Mouse (Mus musculus) embryonic facial prominence, embryonic 10.5 days (tissue): ENCODE results near the gene Jph4. TPM values are rescaled to one million over a fixed set of nuclear protein-coding genes. Genes with fewer than 3 reads are reported as not detected.

Experiments
- DNase-seq: peaks from one replicate; pipeline ENCODE4 v3.0.0-alpha.2; 2017; ENCODE audit warnings: low spot score
- H3K27ac ChIP-seq: fragments of 300-500 bp; sonication (generic); replicated peaks from 2 replicates; pipeline ENCODE4 v1.5.1; 2016; ENCODE audit warnings: mild to moderate bottlenecking
- H3K27me3 ChIP-seq: fragments of 300-500 bp; sonication (generic); replicated peaks from 2 replicates; pipeline ENCODE4 v1.6.1; 2016; ENCODE audit warnings: low read depth, mild to moderate bottlenecking; ENCODE audit not compliant: poor library complexity, severe bottlenecking
- H3K36me3 ChIP-seq: fragments of 300-500 bp; sonication (generic); replicated peaks from 2 replicates; pipeline ENCODE4 v1.6.1; 2016; ENCODE audit warnings: mild to moderate bottlenecking, moderate library complexity
- H3K4me1 ChIP-seq: fragments of 300-500 bp; sonication (generic); 2 replicates; pipeline ENCODE4 v1.6.1; 2016
- H3K4me3 ChIP-seq: fragments of 300-500 bp; sonication (generic); 2 replicates; pipeline ENCODE4 v1.5.1; 2016; ENCODE audit warnings: mild to moderate bottlenecking, moderate library complexity
- H3K9me3 ChIP-seq: fragments of 300-500 bp; sonication (generic); 2 replicates; pipeline ENCODE4 v1.6.1; 2016; ENCODE audit warnings: mild to moderate bottlenecking
- WGBS: fragments of 180-500 bp; shearing (Covaris S2); methylation state at CpG from one replicate; pipeline ENCODE4 v1.1.7; 2016; 5-methylcytosine and 5-hydroxymethylcytosine counted together
- polyA plus RNA-seq: library from polyadenylated mRNA; unstranded; fragments of >200 nt; fragmentation: Nextera tagmentation; extraction: Ambion mirVana; gene quantifications from 2 replicates; pipeline ENCODE4 v1.2.1, GENCODE M21; 2016

Gene Jph4
- polyA plus RNA-seq, 1 experiment from 2014 or later: 0.81 TPM

DNA sequence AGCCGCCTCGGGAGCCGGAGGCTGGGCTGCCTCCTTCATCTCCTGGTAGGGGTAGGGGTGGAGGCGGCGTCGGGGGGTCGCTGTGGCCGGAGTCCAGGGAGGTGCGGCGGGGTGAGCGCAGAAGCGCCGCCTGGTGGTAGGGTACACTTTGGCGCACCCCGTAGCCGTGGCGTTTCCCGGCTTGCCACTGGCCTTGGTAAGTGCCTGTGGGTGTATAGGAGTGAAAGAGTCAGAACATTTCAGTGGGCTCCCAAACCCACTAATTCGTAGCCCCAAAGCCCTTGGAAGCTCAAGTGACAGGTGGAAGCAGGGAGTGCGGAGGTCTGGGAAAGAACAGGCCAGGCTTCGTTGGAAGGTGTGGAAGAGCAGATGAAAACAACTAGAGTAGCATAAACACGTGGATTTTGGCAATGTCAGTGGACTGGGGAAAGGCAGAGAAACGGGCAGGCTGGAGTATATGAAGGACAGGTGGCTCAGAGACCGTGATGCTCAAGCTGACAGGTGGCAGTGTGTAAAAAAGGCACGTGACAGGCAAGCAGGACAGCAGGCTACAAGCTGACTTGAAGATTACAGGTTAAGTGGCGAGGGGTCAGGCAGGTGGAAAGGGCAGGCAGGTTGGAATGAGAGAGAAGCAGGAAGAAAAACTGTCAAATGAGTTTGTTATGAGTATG, 2.6 kb downstream of the Jph4 start:
- Histone ChIP-seq H3K27ac (no peak overlapping the region), H3K27me3 (peaks cover 100% of the 10 kb centered on the region), H3K4me3 (peak overlapping the region; percentile 71), H3K4me1 (peaks cover 48% of the 10 kb centered on the region), H3K36me3 (no peaks in the 10 kb centered on the region), H3K9me3 (no peaks in the 10 kb centered on the region)
- WGBS: 10% methylated on average over 26 of the region's 26 CpGs
- DNase-seq: peak; percentile 52

DNA sequence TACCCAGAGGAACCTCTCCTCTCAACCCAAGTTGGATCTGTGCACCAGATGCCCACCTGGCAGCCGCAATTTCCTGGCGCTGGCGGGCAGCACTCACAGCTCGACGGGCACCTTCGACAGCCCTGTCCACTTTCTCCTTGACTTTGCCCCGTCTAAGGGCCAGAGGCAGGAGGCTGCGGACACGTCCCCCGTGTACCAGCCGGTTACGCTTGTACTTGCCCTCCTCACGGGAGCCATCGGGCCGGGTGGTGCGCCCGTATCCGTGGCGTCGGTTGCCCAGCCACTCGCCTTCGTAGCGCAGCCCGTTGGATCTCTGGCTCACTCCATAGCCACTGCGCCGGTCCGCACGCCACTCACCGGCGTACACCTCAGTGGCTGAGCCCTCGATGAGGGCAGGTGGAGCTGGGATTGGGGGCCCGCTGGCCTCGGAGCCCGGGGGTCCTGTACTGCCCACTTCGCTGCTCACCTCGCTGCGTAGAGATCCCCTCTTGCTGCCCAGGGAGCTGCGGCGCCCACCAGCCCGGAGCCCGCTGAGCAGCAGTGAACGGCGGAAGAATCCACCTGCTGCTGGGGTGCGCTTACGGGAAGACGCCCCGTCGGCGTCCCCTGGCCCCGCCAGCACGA, 3.3 kb downstream of the Jph4 start:
- H3K27ac ChIP-seq: no peak overlapping the region
- H3K4me3 ChIP-seq: peak overlapping the region; percentile 71
- H3K9me3 ChIP-seq: no peaks in the 10 kb centered on the region
- WGBS: 74% methylated on average over 51 of the region's 51 CpGs
- H3K36me3 ChIP-seq: no peaks in the 10 kb centered on the region
- H3K4me1 ChIP-seq: peaks cover 55% of the 10 kb centered on the region
- H3K27me3 ChIP-seq: peaks cover 100% of the 10 kb centered on the region
- DNase-seq: no peak

DNA sequence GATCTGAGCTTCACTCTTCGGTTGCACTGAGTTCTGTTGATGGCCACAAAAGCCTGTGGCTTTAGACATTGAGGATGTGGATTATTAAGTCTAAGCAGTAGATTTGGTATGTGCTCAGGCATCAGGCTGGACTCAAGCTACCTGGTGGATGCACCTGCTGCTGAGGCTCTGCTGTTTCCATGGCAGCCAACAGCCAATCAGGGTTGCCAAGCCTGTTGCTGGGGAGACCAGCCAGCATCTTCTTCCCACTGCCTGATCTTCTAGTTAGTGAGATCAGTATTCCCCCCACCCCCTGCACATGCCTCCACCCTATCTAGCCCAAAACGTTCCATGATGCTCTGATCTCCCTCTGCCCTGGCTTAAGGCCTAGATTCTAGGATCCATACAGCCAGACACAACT, 5.0 kb downstream of the Jph4 start:
- Histone ChIP-seq H3K27me3 (peaks cover 97% of the 10 kb centered on the region), H3K27ac (no peak overlapping the region), H3K4me1 (peaks cover 66% of the 10 kb centered on the region), H3K4me3 (no peak overlapping the region), H3K36me3 (no peaks in the 10 kb centered on the region), H3K9me3 (no peaks in the 10 kb centered on the region)
- no peak for DNase-seq
- 78% methylated on average over 2 of the region's 2 CpGs for WGBS

DNA sequence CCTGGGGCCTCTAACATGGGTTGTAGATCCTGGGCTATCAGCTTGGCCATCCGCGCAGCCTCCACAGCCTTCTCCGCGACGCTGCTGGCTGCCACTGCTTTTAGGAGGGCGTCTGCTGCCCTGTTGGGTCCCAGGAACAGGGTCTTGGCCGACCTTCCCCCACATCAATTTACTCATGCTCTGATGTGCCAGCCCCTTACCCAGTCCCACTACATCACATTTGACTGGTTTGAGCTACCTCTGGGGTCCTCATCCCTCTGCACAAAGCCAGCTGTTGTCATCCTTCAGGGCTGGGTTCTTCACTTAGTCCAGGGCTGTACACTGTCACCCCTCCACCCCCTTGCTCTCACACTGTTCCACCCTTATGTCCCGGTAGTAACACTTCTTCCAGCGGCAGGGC, 6.7 kb downstream of the Jph4 start:
- 38% methylated on average over 9 of the region's 9 CpGs for WGBS
- H3K4me3 ChIP-seq: 0 out of 2 replicates have a peak overlapping the region, but pooled peaks have one; percentile 45

DNA sequence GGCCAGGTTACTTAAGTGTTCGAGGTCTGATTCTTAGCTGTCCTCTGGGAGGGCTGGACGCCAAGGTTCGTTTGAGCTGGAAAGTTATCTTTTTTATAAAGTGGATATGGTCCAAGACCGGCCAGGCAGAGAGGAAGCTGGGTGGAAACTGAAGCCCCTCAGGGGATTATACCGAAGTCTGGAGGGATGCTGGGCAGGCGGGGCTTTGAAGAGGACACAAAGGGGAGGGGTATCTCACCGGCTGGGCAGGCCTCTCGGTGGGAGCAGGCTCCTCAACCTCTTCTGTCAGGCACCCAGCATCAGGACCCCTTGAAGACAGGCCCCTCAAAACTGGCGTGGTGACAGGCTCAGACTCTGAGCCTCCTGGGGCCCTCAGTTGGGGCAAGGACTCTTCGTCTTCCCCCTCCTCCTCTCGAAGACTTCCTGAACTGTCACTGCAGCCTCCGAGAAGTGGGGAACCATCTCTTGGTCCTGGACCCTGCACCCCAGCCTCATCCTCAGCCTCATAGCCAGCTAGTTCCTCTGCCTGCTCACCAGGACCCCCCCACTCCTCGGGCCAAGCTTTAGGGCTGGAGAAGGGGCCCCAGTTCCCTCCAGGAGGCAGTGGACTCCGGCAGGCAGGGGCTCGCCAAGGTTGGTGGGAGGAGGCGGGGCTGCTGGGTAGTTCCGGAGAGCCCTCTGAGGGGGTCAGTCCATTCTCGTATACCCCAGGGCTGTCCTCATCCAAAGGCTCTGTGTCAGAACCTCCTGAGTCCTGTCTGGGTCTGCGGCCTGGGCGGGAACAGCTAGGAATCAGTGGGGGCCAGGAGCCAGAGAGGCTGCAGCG, 7.5 kb downstream of the Jph4 start:
- Histone ChIP-seq H3K27me3 (peaks cover 73% of the 10 kb centered on the region), H3K36me3 (no peaks in the 10 kb centered on the region), H3K4me1 (peaks cover 63% of the 10 kb centered on the region), H3K9me3 (no peaks in the 10 kb centered on the region), H3K27ac (peak overlapping the region; percentile 44; the same call in 1 of the 2 replicates), H3K4me3 (peak overlapping the region; percentile 45)
- DNase-seq: no peak
- WGBS: 9% methylated on average over 21 of the region's 21 CpGs

More for the DNA sequence above, 6.7 kb downstream of the Jph4 start:
- Histone ChIP-seq H3K27ac (no peak overlapping the region), H3K9me3 (no peaks in the 10 kb centered on the region), H3K4me1 (peaks cover 63% of the 10 kb centered on the region), H3K27me3 (peaks cover 81% of the 10 kb centered on the region), H3K36me3 (no peaks in the 10 kb centered on the region)
- DNase-seq: no peak

DNA sequence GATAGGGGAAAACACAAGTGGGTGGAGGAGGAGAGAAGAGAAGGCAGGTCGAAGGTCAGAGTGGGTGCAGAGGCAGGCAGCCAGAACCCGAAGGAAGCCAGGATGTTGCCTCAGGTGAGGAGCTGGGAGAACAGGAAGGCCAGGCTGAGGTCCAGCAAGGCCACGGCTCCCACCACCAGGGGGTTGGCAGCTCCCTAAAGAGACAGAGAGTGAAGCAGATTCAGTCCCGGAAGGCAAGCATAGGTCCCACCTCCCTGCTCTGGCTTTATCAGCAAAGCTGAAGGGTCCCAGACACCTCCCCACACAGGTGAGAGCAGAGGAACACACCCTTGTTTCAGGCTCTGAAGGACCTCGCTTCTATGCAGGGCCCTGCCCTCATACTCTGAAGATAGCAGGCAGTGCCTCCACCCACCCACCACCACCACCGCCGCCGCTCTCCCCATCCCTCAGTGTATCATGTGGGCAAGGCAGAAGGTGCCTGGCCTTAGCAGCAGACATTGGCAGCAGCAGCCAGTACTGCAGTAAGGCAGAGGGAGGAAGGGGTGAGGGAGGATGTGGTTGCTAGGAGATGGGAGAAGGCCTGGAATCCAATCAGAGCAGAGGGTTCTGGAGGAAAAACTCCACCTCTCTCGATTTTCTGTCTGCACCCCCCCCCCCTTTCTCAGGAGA, 8.4 kb downstream of the Jph4 start:
- Histone ChIP-seq H3K9me3 (no peaks in the 10 kb centered on the region), H3K36me3 (0 out of 2 replicates have a peak, but pooled peaks cover 2% of the 10 kb centered on the region), H3K27me3 (peaks cover 63% of the 10 kb centered on the region), H3K27ac (no peak overlapping the region), H3K4me1 (peaks cover 55% of the 10 kb centered on the region), H3K4me3 (no peak overlapping the region)
- no peak for DNase-seq
- WGBS: 36% methylated on average over 9 of the region's 9 CpGs

DNA sequence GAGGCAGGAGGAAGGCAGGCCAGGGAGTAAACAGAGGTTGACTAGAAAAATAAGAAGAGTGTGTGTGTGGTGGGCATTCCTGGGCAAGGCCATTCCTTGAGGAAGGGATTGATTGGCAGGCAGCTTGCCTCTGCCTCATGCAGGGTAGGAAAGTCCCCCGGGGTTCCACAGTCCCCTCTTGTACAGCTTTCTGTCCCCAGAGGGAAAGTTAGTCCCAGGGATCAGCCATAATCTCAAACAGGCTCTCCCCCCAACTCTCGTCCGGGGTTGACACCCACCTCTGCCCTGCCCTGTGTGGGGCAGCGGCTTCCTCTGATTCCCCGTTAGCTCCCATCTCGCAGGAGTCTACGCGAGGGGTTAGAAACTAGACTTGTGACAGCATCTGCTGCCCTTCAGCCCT, 9.7 kb downstream of the Jph4 start:
- no peak for DNase-seq
- peaks cover 50% of the 10 kb centered on the region for H3K27me3 ChIP-seq
- H3K27ac ChIP-seq: no peak overlapping the region
- H3K9me3 ChIP-seq: no peaks in the 10 kb centered on the region
- H3K36me3 ChIP-seq: peaks cover 10% of the 10 kb centered on the region; the same call in 1 of the 2 replicates
- WGBS: 63% methylated on average over 8 of the region's 8 CpGs
- peaks cover 57% of the 10 kb centered on the region for H3K4me1 ChIP-seq
- H3K4me3 ChIP-seq: peak overlapping the region; percentile 65; the same call in 1 of the 2 replicates

DNA sequence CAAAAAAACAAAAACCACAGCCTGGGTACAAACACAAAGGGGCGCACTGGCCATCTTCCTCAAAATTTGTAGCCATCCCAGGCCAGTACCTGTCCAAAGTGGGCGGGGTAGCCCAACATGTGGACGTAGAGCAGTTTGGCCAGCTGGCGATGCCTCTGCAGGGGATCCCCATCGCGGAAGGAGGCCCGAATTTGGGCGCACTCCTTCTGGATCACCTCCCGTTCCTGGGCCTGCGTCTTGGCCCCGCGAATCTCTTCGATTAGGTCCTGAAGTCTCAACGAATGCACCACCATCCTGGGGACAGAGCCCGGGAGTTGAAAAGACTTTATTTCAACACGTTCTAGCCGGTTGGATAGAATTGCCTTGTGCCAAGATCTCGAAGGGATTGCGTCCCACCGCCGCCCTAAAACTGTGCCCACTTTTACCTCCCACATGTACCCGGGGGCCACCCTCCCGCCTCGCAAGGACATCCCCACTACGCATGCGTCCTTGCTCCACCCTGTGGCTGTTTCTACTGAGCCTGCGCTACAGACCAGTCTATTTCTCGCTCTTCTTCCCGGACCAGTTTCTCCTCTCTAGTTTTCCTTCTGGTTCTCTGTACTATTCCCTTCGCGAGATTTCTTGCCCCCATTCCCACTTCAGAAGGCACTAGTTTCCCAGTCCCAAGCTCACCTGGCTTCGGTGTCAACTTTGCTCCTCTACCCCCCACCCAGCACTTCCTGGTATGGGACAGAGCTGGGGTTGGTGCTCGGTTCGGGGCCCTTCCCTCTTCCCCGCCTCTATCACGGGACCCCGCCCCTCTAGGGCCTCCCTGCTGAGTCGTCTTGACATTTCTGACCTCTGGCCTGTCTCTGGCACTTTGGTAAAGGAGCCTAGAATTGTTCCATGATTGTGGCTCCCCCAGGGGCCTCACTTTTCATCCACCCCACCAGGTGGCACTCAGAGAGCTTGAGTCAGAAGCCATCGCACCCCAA, 10.6 kb downstream of the Jph4 start, which contains the start of gene Ap1g2:
Gene Ap1g2 (minus strand): TSS at position 758 of the 974 bp plus-strand sequence.
- Histone ChIP-seq H3K4me1 (peaks cover 57% of the 10 kb centered on the region), H3K27ac (peak within 1 kb of the TSS; percentile 85), H3K9me3 (no peaks in the 10 kb centered on the region), H3K36me3 (peaks cover 12% of the 10 kb centered on the region), H3K4me3 (peak within 1 kb of the TSS; percentile 65), H3K27me3 (peaks cover 41% of the 10 kb centered on the region)
- DNase-seq: peak; percentile 82
- WGBS: under 1% methylated on average over 39 of the region's 39 CpGs

DNA sequence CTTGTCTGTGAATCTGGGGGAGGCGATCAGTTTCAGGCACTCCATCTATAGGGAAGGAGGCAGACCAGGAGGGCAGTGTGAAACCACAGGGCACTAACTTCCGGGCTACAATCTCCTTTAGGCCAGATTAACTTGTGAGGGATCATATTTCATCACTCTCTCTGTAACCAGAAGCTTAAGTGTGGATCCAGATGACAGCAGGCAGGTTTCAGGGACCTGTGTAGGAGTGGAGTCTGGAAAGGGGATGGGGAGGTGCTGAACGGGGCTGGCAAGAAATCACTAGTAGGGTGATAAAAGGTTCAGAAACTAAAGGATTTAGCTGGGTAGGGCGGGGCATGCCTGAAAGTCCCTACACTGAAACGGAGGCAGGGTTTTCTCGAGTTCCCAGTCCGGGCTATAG, 11.3 kb downstream of the Jph4 start:
- DNase-seq: no peak
- H3K4me1 ChIP-seq: peaks cover 57% of the 10 kb centered on the region
- 5% methylated on average over 7 of the region's 7 CpGs for WGBS
- H3K4me3 ChIP-seq: peak overlapping the region; percentile 65
- peak overlapping the region; percentile 85 for H3K27ac ChIP-seq
- H3K27me3 ChIP-seq: peaks cover 34% of the 10 kb centered on the region
- no peaks in the 10 kb centered on the region for H3K9me3 ChIP-seq
- peaks cover 19% of the 10 kb centered on the region for H3K36me3 ChIP-seq

DNA sequence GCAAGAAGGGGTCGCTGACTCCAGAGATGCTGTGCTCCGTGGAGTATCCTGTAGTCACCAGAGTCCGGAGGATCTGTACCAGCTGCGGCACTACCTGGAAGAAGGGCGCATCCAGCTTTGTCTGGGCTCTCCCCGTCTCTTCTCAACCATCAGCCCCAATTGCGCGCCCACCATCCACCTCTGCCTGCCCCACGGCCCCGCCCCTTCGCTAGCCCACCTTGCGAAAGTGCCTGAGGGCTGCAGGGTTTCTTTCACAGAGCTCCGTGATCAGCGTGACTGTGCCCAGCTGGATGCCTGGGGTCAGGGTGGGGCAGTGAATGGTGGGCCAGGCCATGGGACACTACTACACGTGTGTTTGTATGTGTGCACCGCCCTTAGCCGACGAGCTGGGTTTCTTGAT, 12.4 kb downstream of the Jph4 start:
- Histone ChIP-seq H3K27ac (no peak overlapping the region), H3K36me3 (peaks cover 24% of the 10 kb centered on the region), H3K27me3 (peaks cover 24% of the 10 kb centered on the region), H3K4me1 (peaks cover 48% of the 10 kb centered on the region), H3K4me3 (no peak overlapping the region), H3K9me3 (no peaks in the 10 kb centered on the region)
- WGBS: 86% methylated on average over 18 of the region's 18 CpGs
- DNase-seq: no peak

DNA sequence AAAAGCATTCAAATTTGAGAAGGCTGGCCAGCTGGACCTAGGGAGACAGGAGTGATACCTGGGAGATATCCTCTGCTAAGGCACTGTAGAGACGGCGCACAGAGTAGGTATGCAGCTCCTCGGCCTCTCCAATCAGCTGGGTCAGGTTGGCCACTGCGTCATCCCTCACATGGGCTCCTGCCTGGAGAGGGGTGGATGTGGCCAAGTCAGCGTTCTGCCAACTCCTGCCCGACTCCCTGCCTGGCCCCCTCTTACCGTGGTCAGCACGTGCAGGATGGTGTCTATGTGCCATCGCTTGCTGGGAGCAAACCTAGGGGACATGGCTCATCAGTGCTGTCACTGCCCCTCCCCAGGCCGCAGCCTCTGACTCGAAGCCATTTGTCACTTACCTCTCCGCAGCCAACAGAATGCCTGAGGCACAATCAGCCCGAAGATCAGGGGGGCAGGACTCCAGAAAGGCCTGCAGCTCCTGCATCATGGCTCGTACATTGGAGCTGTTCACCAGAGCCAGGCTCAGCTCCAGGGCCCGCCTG, 14.4 kb downstream of the Jph4 start:
- no peak for DNase-seq
- H3K36me3 ChIP-seq: peaks cover 42% of the 10 kb centered on the region
- no peak overlapping the region for H3K4me3 ChIP-seq
- 81% methylated on average over 15 of the region's 15 CpGs for WGBS
- 0 out of 2 replicates have a peak overlapping the region, but pooled peaks have one; percentile 14 for H3K27ac ChIP-seq
- H3K4me1 ChIP-seq: peaks cover 34% of the 10 kb centered on the region
- H3K9me3 ChIP-seq: no peaks in the 10 kb centered on the region
- peaks cover 3% of the 10 kb centered on the region; the same call in 1 of the 2 replicates for H3K27me3 ChIP-seq
